Mouse (Mus musculus) cerebellum, adult 11-12 months (tissue): ENCODE measurements at regions not wholly inside any gene's neighbourhood (a gene's known extent, or its start where the extent isn't known, plus 50 kb on each side); places are given as distances from the start of the nearest gene placed in this dataset.
A peak's percentile ranks its signal among the peaks of the same experiment; 100 is the strongest.

ENCODE experiments used
- DNase-seq: peaks from one replicate; pipeline ENCODE4 v3.0.0; 2022

DNA sequence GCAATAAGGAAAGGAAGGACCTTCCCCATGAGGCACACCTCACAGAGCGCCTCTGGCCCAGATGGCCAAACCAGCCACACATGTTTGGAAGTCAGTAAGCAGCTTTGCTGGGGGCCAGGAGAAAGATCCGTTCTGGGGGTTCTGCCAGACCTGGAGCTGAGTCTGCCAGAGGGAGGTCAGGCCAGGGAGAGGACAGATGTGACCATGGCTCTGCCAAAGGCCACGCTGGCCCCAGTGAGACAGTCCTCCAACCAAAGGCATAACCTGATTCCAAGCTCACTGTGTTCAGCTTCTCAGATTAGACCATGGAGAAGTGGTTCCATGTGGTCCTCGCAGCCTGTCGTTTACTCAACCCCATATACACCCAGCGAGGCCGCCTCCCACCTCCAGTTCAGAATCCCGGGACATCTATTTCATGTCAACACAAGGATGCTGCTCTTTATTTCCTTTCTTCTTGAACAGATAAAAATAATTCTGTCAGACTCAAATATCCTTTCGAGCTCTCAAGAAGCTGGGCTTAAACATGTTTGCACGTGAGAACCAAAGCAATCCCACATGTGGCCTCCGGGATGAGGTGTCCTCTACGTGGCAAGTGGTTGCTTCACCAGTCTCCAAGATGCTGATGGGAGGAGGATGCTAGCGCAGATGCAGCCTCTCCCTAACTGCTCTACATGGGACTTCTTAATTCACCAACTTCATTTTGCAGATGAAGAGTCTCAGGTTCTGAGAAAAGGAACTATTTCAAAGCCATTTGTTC is 130.1 kb upstream of the Usp24 start:
- no peak for DNase-seq

DNA sequence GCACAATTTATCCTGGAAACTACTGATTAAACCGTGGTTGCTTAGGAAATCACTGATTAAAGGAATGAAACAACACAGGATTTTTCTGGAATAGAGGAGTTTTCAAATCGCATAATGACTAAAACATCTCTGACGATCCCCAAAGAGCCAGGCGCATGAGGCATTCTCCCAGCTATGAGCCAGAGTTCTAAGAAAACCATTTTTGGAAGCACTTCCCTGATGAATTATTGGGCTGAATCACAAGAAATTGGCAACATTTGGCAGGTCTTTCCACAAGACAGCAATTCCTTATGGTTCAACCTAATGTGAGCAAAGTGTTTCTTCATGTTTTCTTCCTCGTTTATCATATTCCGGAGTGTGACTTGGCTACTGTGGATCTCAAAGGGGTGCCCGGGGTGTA is 129.3 kb upstream of the Usp24 start:
- DNase-seq = no peak

DNA sequence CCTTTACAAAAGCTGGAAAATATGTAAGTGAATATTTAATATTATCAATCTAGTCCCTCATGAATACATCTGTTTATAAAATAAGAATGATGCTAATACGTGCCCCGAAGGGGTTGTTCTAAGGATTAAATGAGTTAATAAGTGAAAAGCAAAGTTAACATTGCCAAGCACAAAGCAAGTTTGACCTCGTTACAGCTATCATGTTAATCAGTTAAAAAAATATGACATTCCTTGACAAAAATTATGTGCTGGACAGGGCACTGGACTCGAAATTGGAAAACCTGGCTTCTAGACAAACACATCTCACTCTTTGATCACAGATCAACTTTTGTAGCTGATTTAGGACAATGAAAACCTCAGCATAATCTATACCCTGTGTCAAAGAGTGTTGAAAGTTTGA is 125.8 kb upstream of the Usp24 start:
- DNase-seq = no peak

DNA sequence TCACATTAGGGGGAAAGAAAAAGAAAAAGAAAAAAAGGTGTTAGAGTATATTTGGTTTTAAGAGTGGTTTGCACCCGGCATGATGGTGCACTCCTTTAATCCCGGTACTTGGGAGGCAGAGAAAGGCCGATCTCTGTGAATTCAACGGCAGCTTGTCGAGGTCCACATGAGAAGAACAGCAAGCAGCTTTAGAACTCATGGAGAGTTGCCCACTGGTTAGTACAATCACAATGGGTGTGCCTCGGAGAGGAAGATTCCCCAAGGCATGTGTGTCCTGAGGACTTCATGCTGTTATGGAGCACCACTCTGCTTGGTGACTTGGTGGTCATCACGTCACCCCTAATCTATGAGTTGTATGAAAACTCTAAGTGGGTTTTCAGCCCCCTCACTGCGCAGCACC is 124.7 kb upstream of the Usp24 start:
- no peak for DNase-seq

DNA sequence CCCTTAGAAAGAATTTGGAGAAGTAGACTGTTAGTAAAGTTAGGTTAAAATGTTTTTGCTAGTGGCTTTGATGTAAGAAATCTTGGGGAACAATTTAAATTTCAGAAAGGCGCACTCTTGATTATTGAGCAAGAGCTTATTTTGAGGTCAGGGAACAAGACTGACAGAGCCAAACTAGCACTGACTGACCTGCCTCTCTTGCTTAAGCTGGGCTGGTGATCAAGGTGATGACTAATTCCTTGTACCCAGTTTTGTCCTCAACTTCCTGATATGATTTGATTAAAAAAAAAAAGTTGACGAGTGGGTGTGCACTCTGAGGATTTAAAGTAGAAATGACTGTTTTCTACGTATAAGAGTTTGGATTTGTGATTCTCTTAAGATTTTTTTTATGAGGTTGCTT is 124.2 kb upstream of the Usp24 start:
- DNase-seq = no peak

DNA sequence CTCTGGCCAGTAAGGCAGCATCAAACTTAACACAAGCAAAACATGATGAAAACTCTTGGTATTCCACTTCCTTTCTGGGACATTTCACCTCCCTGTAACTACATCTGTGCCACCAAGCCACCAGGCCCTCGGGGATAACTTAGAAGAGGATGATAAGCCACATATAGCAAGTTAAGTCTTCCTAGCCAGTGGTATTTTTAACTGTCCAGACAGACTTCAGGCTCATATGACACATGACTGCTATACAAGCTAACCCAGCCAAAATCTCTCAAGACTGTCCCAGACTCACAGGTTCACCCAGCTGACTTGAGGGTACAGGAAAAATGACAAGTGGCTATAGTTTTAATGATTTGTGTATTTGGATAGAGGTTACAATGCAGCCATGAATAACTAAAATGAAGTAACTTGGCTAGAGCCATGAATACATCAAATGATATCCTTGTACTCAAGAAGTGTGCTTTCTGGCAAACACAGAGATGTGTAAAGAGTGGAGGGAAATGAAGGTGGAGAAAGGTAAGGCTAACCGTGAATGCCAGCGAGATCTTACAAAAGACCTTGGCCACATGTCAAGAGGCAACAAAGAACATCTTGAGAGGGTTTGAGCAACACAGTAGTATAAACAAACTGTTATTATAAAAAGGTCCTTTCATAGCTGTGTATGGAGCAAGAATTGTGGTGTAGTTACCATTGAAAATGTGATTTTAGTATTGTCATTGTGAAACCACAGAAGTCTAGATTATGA is 122.6 kb upstream of the Usp24 start:
- no peak for DNase-seq

DNA sequence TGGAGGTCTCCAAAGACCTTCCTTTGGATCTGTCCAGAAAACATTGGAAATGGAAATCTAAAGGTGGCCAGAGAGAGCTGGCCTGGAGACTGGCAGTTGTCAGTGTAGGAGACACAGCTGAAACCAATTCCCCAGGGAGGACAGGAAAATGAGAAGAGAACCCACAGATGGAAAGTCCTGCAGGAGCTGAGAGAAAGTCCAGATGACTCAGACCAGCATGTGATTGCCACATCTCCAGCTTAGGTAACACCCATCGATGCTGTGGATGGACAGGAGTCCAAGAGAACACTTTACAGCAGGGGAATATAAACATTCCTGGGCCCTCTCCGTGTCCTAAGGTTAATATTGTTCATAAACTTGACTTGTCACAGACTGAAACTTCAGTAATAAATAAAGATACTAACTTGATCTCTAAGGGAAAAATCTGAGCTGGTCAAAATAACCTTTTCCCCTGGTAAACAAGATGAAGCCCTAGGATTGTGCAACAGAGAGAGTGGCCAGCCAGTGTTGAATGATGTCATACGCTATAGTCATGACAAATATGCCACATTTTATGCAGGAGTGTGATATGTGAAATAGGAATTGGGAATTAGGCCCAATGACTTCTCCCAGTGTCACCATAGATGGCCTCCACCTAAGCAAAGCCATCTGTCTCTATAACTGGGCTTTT is 120.4 kb upstream of the Usp24 start:
- DNase-seq = no peak

DNA sequence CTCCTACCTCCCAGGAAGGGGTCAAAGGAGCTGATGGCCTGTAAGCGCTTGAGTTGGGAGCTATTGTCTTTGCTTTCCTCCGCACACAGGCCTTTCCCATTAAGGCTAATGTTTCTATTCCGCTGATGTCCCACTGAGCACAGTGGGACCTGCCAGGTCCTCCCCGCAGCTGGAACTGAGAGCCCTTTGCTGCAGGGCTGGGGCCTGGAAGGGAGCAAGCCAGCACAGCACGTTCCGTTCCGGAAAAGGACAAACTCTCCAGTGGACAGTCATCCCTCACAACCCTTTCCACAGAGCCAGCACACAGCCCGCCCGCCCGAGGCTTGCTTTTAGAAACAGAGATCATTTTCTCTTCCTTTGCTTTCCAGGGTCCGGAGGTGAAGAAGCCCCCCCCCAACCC is 116.2 kb upstream of the Usp24 start:
- DNase-seq = peak; percentile 12

DNA sequence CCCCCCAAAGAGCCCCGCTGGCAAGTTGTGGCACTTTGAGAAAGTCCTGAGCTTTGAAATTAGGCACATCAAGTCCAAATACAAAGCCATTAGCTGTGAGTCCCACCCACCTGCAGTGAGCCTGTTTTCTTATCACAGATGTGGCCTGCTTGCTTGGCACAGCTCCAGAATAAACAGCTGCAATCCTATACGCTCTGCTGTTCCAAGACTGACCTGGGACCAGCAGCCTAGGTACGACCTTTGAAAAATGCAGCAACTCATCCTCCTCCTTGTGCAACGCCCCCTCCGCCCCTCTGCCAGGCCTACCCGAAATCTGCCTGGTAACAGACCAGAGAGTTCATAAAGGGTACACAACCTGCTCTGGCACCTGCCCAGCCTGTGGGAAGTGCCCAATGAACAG is 115.8 kb upstream of the Usp24 start:
- no peak for DNase-seq

DNA sequence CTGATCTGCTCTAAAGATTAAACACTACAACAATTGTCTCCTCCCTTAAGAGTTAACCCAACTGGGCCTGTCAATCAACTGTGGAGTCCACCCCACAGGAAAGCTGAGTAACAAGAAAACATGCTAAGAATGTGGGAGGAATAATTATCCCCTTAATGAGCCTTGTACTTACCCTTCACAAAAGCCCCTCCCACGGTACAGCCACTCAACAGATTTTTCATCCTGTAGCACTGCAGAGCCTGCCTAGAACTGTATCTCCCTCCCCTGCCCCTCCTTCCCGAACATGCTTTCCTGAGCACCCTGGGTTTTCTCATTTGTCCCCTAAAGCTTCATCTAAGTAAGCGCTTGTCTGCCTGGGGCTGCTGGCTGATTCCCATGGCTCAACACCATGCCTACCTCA is 113.5 kb upstream of the Usp24 start:
- no peak for DNase-seq

DNA sequence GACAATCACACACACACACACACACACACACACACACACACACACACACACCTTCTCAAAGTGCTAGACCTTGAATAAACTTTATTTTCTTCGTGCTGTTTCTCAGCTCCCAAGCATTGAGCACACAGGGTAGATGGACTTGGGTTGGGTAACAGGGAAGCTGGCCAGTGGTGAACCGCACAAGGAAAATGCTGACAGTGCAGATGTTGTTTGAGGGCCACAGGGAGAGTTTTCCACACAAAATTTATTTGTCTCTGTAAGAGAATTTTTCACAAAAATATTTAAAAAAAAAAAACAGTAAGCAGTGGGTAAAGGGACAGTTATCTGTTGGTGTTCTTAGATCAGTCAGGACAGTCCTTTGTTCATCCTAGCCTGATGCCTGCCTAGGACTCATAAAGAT is 110.8 kb upstream of the Usp24 start:
- no peak for DNase-seq

DNA sequence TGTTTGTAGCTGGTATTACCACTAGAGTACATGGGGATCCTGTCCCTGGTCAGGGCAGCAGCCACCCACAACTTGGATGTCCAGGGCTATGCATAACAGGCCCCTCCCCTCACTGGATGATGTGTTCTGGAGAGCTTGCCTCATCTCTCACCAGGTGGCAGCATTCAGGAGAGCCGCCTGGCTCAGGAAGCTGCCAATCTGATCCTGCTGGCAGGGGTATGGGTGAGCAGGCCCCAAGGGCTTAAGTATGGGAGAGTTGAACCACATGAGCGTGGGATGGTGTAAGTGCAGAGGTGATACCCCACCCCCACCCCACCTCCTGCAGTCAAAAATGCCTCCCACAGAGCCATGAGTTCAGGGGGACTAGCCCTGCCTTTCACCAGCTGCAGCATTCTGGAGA is 110.0 kb upstream of the Usp24 start:
- no peak for DNase-seq

DNA sequence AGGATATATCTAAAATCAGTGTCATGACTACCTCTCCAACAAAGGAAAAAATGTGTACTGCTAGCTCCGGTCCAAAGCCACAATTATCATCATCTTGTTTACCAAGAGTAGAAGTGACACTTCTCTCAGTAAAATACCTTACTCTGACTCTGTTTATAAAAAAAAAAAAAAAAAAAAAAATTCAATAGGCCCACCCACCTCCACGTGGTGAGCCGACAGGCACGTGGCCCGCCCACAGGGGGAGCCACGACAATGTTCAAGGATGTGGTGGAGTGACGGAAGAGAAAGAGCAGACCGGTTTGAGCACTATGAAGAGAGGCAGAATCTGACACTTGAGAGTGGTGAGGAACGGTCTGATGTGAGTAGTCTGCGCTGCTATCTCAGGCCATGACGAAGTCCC is 106.5 kb upstream of the Usp24 start:
- DNase-seq = no peak

DNA sequence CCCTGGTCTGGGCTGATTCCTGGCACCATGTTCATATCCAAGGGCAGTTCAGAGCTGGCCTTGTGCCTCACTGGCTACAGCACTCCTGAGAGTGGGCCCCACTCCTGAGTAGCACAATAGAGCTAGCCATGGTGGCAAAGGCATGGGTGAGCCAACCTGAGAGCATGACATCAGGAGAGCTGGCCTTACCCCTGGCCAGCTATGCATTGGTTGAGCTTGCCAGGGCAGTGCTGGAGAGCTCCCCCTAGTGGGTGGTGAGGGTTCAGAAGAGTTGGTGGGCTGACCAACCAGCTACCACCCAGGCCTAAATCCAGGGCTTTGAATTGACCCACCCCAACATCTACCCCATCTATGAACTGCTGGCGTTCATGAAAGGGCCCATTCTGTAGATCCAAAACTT is 106.0 kb upstream of the Usp24 start:
- DNase-seq = no peak

DNA sequence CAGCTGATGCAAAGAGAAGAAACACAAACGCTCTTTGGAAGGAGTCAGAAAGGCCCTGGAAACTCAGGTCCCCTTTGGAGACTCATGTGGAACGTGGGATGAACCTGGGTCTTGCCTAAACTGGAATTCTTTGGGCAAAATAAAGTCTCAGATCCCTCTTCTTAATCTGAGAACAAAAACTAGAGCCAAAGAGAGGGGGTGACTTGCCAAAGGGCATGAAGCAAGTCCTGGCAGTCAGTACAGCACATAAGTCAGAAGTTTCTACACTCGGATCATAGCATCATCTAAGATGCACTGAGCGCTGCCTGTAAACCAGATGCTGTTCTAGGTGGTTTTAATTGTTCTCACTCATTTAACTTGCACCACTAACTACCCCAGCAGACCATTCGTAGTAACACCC is 101.8 kb upstream of the Usp24 start:
- no peak for DNase-seq

DNA sequence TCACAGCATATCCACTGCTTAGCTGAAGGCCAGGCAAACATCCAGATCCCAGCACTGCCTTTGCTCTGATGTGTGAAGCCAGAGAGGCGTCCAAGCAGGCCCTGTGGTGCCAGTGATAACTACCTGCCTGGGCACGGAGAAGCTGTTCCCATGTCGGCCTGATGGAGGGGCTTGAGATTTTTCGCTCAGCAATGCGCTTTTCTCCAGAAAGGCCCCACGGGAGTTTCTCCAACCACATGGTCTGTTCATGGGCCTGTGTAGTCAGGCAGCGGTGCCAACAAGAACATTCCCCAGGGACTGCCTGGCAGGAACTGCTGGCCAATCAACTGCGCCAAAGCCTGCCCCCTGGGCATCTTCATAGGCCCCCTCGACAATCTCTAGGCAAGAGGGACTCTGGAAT is 95.4 kb upstream of the Usp24 start:
- DNase-seq = no peak

DNA sequence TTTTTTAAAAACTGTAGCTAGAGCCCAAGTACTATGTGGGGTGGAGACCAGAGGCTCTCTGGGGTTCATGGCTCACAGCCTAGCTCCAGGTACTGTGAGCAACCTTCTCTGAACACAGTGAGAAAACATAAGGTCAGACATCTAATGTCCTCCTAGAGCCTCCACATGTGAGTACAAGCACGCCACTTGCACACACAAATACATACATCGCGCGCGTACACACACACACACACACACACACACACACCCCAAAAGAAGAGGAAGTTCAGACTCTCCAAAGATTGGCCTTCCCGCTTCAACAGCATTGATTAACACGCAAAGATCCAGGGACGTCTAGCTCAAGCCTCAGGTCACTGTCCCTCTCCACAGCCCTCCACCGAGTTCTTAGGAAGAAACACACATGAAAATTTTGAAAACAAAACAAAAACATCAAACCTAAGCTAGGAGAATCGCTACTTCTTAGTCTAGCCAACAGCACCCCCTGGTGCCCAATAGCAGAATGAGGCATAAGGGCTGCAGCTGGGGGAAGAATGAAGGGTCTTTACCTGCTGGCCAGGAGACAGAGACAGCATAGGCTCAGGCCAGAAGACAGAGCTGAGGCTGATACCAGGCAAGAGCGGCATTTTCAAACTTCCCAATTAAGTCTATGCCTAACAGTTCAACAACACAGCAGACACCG is 90.7 kb upstream of the Usp24 start:
- DNase-seq = no peak

DNA sequence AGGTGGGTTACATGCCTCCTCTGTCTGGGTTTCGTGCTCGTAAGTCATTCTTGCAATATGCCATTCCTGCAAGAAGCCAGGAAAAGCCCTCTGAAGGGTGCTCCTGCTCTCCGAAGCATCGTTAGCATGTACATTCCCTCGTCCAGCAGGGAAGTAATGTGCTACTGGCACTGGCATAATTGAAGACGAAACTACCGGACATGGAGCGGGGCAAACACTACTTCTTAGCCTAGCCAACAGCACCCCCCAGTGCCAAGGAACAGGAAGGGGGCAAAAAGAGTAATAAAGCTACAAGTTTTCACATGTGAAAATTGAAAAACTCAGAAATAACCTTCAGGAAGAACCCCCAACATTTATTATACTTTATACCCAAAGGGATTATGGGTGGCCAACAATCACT is 88.6 kb upstream of the Usp24 start:
- DNase-seq = no peak

DNA sequence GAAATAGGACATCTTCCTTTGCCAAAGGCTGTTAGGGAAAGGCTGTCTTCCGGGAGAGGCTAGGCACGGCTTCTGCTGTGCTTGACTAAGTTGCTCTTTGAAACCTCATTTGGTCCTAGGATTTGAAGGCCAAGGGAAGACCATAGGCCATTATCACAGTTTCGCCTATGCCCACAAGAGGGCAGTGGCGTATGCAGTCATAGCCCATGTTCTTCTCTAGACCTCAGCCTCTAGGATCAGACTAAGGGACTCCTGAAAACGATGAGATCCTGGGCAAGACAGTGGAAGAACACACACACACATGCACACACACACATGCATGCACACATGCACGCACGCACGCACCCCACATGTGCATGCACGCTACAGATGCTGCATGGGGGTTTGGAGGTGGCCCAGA is 87.5 kb upstream of the Usp24 start:
- DNase-seq = peak; percentile 65

DNA sequence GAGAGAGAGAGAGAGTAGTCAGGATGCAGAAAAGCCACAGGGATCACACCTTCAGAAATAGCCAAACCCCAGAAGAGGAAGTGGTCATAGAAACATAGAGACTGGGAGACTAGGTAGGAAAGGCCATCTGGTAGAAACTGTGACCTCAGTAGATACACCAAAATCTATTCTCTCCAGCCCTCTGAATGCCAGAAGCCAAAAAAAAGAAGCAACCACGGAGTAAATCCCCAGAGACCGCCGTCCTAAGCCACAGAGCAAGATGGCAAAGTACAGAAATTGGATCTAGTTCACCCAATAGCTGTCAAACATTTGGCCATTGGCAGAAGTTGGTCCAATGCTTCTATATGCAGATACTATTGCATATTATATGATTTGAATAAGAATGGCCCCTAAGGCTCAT is 86.5 kb upstream of the Usp24 start:
- DNase-seq = no peak

DNA sequence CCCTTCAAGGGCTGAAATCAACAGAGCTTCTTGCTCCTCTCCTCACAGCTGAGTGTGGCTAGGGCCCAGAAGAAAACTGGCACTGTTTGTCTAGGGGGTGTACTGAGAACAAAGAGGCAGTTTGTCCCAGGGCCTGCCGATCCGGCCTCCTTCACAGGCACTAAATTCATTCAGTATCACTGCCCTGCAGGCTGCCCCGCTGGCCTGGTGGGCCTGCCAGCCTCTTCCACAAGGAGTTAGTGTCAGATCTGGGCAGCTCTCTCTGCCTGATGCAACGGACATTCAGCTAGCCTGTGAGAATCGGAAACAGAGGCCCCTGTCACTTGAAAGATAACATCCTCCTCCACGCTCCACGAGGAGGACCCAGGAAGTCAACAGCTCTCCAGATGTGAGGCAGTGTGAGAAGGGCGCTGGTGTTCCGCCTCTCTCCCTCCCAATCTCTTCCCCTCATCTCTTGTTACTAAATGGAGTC is 83.5 kb upstream of the Usp24 start:
- DNase-seq = peak; percentile 66

DNA sequence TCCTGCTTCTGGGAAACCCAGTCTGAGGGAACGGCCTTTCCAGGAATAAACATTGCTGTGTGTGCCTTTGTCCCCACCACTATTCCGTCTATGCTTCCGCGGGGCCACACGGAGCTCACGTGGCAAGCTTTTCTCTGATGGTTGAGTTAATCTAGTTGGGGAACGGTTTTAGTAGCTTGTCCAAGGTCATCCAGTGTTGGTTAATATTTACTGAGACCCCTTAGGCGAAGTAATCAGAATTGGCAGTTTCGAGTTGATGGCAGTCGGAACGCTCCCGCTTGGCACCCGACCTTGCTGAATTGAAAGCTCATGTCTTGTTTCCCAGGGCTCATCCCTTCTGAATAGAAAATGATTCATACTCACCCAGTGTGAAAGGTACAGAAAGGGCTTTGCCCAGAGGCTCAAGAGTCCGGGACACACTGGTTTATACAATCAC is 71.6 kb upstream of the Usp24 start:
- DNase-seq = no peak

DNA sequence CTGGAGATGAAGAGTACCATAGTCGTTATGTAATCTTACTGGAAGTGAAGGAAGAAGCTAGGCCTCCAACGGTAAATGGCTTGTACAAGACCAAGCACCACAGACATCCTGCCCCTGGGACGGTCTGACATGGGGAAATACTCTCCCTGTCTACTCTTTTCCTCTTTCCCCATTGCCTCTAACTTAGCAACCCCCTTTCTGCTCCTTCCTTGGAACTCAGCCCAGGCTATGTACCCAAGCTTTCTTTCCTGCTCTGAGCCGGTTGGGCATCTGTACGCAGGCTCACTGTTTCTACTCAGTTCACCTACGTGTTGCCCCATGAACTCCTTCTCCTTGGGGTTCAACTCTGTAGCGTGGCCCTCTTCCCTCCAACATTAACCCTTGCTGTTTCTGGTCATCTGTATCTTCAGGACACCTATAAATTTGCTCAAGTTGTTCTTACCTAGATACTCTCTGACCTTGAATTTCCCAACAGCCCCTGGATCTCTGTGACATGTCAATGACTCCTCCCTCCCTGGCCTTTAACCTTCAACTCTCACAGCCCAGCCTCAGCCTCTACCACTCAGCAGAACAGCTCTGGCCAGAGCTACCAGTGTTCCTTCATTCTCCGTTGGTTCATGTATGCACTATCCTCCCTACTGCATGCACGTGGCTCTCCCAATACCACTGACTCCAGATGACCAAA is 71.0 kb upstream of the Usp24 start:
- no peak for DNase-seq
